Mouse (Mus musculus) heart, postnatal 0 days (tissue): ENCODE results near the gene Kif22.

Experiments used
- CTCF ChIP-seq: IDR thresholded peaks from 2 replicates; pipeline ENCODE4 v1.5.1; 2016; ENCODE audit warnings: antibody characterized with exemption, control low read depth, low read depth
- EP300 ChIP-seq: IDR thresholded peaks from 2 replicates; pipeline ENCODE4 v1.6.1; 2016; ENCODE audit warnings: antibody characterized with exemption, low read depth

DNA sequence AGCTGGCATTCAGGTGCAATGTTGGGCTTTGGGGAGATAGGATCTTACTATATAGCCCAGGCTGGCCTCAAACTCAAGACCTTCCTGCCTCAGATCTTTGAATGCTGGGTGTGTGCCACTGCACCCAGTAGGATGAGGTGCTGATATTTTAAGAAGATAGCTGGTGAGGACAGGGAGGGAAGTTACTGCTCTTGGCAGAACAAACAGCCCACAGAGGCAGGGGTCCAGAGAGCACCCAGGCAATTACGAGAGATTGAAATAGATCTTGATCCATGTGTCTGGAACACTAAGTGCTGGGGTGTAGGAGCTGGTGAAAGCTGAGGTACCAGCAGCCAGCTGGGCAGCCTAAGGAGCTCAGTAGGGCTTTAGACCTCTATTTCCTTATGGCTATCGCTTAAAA lies 60.7 kb downstream of the Kif22 start:
- TF ChIP-seq CTCF (no peak), EP300 (no peak)
